Mouse (Mus musculus) thymus, adult 2 months (tissue): ENCODE results near the gene Dact1. TPM values are rescaled to one million over a fixed set of nuclear protein-coding genes. Genes with fewer than 3 reads are reported as not detected.

Experiments
- DNase-seq: peaks from one replicate; pipeline ENCODE4 v3.0.0; 2021
- H3K27ac ChIP-seq: fragments of 200-500 bp; 2 replicates; pipeline ENCODE4 v1.5.1; 2012; ENCODE audit warnings: low read length, control low read depth; ENCODE audit not compliant: control insufficient read depth, insufficient read depth
- H3K27me3 ChIP-seq: fragments of 200-500 bp; 2 replicates; pipeline ENCODE4 v1.6.1; 2012; ENCODE audit warnings: mild to moderate bottlenecking, low read length, moderate library complexity, mixed read lengths; ENCODE audit not compliant: control insufficient read depth, insufficient read depth
- H3K36me3 ChIP-seq: fragments of 200-500 bp; 2 replicates; pipeline ENCODE4 v1.6.1; 2012; ENCODE audit warnings: mild to moderate bottlenecking, low read length, moderate library complexity; ENCODE audit not compliant: control insufficient read depth, insufficient read depth
- H3K4me1 ChIP-seq: fragments of 200-500 bp; replicated peaks from 2 replicates; pipeline ENCODE4 v1.6.1; 2012; ENCODE audit warnings: low read length; ENCODE audit not compliant: control insufficient read depth, insufficient read depth
- H3K4me3 ChIP-seq: fragments of 200-500 bp; 2 replicates; pipeline ENCODE4 v1.5.1; 2012; ENCODE audit warnings: mild to moderate bottlenecking, low read length, control low read depth, moderate library complexity; ENCODE audit not compliant: control insufficient read depth, insufficient read depth
- CTCF ChIP-seq: fragments of 200-500 bp; IDR thresholded peaks from 2 replicates; pipeline ENCODE4 v1.5.1; 2012; ENCODE audit warnings: mild to moderate bottlenecking, control low read depth, low read length, moderate library complexity, borderline replicate concordance; ENCODE audit not compliant: control insufficient read depth, poor library complexity, insufficient read depth; ENCODE audit errors: extremely low read depth
- POLR2A ChIP-seq: fragments of 200-500 bp; IDR thresholded peaks from 2 replicates; pipeline ENCODE4 v1.6.1; 2012; ENCODE audit warnings: mild to moderate bottlenecking, low read length, control low read depth, moderate library complexity; ENCODE audit not compliant: control insufficient read depth, poor library complexity, insufficient read depth; ENCODE audit errors: extremely low read depth
- WGBS: fragments of 180-500 bp; shearing (Covaris S2); methylation state at CpG from one replicate; pipeline ENCODE4 v1.1.7; 2018; 5-methylcytosine and 5-hydroxymethylcytosine counted together
- polyA plus RNA-seq: library from polyadenylated mRNA; depleted of rRNA; stranded (reverse); fragments of >200 nt; gene quantifications from 2 replicates; pipeline ENCODE4 v1.2.3, GENCODE M21; 2012

Gene Dact1
- polyA plus RNA-seq, 1 experiment, result 2.6 TPM

DNA sequence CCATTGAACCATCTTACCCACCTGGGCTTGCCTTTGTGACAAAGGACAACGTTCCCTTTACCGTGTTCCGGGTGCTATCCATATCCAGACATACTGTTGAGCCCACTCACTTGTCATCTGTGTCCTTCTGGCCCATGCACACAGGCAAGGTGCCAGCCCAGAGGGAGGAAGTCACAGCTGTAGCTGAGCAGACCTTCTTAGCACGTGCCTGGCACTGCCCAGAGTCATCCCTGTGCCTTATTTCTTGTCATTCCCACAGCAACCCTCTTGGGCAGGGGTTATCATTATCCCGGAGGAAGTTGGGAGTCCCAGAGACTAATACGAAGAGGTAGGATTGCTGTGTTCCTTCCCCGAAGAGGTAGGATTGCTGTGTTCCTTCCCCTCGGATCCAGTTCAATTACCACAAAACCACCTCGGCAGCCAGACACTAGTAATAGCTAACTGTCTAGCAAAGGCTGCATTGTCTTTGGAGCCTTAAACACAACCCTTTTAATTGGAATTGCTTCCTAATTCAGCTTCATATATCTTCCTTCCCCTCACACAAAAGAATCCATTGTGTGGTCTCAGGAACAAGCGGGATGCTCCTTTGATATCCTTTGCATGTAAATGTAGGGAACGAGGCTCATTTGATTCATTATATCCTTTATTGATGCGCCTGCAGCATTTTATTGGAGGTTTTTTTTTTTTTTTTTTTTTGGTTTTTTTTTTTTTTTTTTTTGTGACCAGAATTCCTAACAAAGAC, 30.0 kb upstream of the Dact1 start:
- H3K36me3 ChIP-seq, result no peaks in the 10 kb centered on the region
- 77% methylated on average over 12 of the region's 12 CpGs for WGBS
- H3K27me3 ChIP-seq, result no peaks in the 10 kb centered on the region
- DNase-seq, result no peak
- no peaks in the 10 kb centered on the region for H3K4me1 ChIP-seq
- no peak overlapping the region for H3K27ac ChIP-seq
- H3K4me3 ChIP-seq, result no peak overlapping the region
- TF ChIP-seq CTCF (no peak), POLR2A (no peak)

DNA sequence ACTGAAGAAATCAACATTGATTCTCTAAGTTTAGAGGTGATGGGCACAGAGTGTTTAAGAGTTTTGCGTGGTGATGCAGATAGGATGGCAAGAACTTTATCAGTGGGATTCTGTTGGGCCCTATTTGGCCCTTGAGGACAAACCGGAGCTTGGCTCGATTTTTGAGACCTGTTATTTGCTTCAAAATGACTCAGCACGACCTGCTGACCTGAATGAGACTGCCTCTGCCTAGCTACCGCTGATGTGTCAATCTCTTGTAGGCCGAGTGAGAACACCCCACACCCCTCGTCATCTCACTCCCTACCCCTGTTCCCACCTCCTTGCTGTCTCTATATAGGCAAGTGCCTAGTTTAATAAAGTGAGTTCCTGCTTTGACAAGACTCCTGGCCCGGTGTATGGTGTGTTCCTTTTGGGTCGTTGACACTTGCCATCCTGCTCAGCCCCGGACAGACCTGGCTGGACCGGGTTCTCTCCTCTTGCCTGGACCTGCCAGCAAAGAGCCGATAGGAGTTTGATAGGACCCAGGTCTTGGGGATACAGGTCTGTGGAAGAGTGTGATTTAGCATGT, 28.4 kb upstream of the Dact1 start:
- TF ChIP-seq CTCF (no peak), POLR2A (no peak)
- no peak for DNase-seq
- WGBS, result 87% methylated on average over 12 of the region's 12 CpGs
- no peaks in the 10 kb centered on the region for H3K36me3 ChIP-seq
- no peak overlapping the region for H3K27ac ChIP-seq
- H3K4me1 ChIP-seq, result no peaks in the 10 kb centered on the region
- H3K4me3 ChIP-seq, result no peak overlapping the region
- no peaks in the 10 kb centered on the region for H3K27me3 ChIP-seq

GRCm38 (mm10) chr12:71285399-71285798, 24.3 kb upstream of the Dact1 start:
- no peaks in the 10 kb centered on the region for H3K36me3 ChIP-seq
- DNase-seq, result no peak
- H3K4me1 ChIP-seq, result no peaks in the 10 kb centered on the region
- H3K27ac ChIP-seq, result no peak overlapping the region
- TF ChIP-seq CTCF (no peak), POLR2A (no peak)
- no peak overlapping the region for H3K4me3 ChIP-seq
- no peaks in the 10 kb centered on the region for H3K27me3 ChIP-seq

DNA sequence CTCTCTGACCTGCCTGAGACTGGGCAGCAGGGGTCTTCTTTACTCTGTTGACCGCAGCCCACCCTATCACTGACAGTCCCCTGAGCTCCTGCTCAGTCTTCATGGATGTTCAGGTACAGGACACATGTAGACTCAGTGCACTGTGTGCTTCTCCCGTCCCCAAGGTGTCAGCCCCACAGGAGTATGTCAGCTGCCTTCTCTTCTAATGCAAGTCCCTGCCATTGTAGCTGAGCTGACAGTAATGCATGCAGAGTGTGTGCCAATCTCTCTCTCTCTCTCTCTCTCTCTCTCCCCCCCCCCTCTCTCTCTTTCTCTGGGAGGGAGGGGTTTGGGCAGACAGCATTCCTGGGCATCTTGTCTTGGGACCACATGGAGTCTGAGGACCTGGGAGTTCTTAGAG, 19.2 kb upstream of the Dact1 start:
- Histone ChIP-seq H3K4me3 (no peak overlapping the region), H3K27ac (no peak overlapping the region), H3K4me1 (peaks cover 5% of the 10 kb centered on the region; the same call in 1 of the 2 replicates), H3K27me3 (no peaks in the 10 kb centered on the region), H3K36me3 (no peaks in the 10 kb centered on the region)
- TF ChIP-seq CTCF (no peak), POLR2A (no peak)
- no peak for DNase-seq
- 89% methylated on average over 2 of the region's 2 CpGs for WGBS

DNA sequence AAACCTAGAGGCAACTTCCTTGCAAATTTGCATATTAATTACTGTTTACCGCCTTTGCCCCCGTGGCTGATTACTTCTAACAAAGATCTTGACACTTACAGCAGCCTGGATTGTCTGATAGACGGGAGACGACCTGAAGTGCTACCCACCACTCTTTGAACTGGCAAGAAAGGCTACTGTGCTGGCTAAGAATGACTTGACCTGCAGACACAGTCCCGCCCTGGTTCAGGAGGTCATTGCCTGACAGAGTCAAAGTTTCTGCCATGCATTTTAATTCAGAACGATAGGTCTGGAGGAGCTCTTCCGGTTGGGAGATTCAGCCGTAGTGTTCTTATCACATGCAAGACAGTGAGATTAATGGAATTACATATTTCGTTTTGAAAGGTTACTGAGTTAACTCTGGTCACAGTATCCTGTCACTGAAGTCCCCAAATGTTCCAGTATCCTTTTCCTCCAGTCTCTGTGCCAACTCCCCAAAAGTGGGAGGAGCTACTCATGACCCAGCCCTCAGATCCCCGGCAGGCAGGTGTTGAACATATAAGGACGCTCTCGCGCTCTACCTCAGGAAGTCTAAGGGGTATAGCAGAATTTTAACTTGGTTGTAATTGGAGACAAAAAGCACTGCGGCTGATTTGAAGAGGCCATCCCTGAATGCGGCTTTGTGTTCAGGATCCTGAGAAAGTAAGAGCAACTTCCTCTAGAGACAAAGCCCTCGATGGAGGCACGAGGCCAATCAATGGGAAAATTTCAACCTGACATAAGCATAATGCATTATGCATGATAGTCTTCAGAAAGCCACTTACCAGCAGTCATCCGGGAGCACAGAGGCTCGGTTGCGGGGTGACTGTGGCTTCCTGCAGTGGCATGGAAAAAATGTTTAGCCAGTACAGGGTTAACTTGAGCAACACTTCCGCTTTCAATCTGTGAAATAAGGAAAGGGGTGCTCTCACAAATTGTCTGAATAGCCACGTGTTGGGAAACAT, 15.4 kb upstream of the Dact1 start:
- H3K27me3 ChIP-seq, result no peaks in the 10 kb centered on the region
- 30% methylated on average over 22 of the region's 22 CpGs for WGBS
- TF ChIP-seq CTCF (no peak), POLR2A (no peak)
- peak overlapping the region; percentile 42; the same call in 1 of the 2 replicates for H3K27ac ChIP-seq
- peak; percentile 31 for DNase-seq
- peaks cover 5% of the 10 kb centered on the region; the same call in 1 of the 2 replicates for H3K4me1 ChIP-seq
- H3K36me3 ChIP-seq, result no peaks in the 10 kb centered on the region
- peak overlapping the region; percentile 25 for H3K4me3 ChIP-seq
